Mouse (Mus musculus): ENCODE data around the gene Spib. TPM values are rescaled to one million over a fixed set of nuclear protein-coding genes. Genes with fewer than 3 reads are reported as not detected.

Gene Spib
- polyA plus RNA-seq, 1 experiment from 2014 or later, result not detected

GRCm38 (mm10) chr7:44534242-44534641 is 2.4 kb upstream of the Spib start:
- 87% methylated on average over 13 of the region's 13 CpGs for WGBS
- Histone ChIP-seq H3K9me3 (ENCODE audit: control insufficient read depth, low read depth, low read length) (no peaks in the 10 kb centered on the region), H3K4me1 (ENCODE audit: control insufficient read depth, insufficient read depth, low read length) (no peaks in the 10 kb centered on the region), H3K36me3 (ENCODE audit: control insufficient read depth, insufficient read depth, low read length) (peaks cover 33% of the 10 kb centered on the region), H3K4me2 (replicated peaks; ENCODE audit: low read depth, low read length) (no peak overlapping the region), H3K27me3 (ENCODE audit: control insufficient read depth, insufficient read depth, low read length) (no peaks in the 10 kb centered on the region), H3K4me3 (ENCODE audit: low read depth, low read length) (no peak overlapping the region), H3K27ac (ENCODE audit: low read length) (no peak overlapping the region), H3K9ac (replicated peaks; ENCODE audit: low read depth, low read length) (no peak overlapping the region)
- ATAC-seq (ENCODE audit: insufficient number of reproducible peaks, insufficient read depth, low FRiP score, low read depth), result no peak

DNA sequence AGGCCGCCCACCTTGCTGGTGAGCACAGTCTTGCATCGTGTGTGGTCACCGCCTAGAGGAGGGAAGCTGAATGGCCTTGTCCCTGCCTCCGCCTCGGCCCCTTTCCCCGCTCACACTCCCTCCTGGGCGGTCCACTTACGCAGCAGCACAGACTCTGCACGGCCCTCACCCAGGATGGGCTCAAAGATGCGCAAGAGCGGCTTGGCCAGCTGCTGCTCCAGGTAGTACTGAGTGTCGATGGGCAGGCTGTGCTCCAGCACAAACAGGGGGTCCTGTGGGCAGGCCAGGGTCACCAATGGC is 1.8 kb upstream of the Spib start:
- Histone ChIP-seq H3K4me1 (ENCODE audit: control insufficient read depth, insufficient read depth, low read length) (no peaks in the 10 kb centered on the region), H3K9ac (replicated peaks; ENCODE audit: low read depth, low read length) (no peak overlapping the region), H3K27ac (ENCODE audit: low read length) (no peak overlapping the region), H3K4me3 (ENCODE audit: low read depth, low read length) (no peak overlapping the region), H3K27me3 (ENCODE audit: control insufficient read depth, insufficient read depth, low read length) (no peaks in the 10 kb centered on the region), H3K9me3 (ENCODE audit: control insufficient read depth, low read depth, low read length) (no peaks in the 10 kb centered on the region), H3K36me3 (ENCODE audit: control insufficient read depth, insufficient read depth, low read length) (peaks cover 27% of the 10 kb centered on the region), H3K4me2 (replicated peaks; ENCODE audit: low read depth, low read length) (no peak overlapping the region)
- ATAC-seq (ENCODE audit: insufficient number of reproducible peaks, insufficient read depth, low FRiP score, low read depth), result no peak
- WGBS, result 80% methylated on average over 12 of the region's 12 CpGs

- H3K4me3 ChIP-seq (ENCODE audit: low read depth, low read length), result no peak overlapping the region
- H3K27ac ChIP-seq (ENCODE audit: low read length), result no peak overlapping the region
- 0 out of 2 replicates have a peak, but pooled peaks have one; percentile 19 for ATAC-seq (ENCODE audit: insufficient number of reproducible peaks, insufficient read depth, low FRiP score, low read depth)
- H3K36me3 ChIP-seq (ENCODE audit: control insufficient read depth, insufficient read depth, low read length), result peaks cover 23% of the 10 kb centered on the region
- no peak overlapping the region for H3K4me2 ChIP-seq (replicated peaks; ENCODE audit: low read depth, low read length)
- no peak overlapping the region for H3K9ac ChIP-seq (replicated peaks; ENCODE audit: low read depth, low read length)
- H3K4me1 ChIP-seq (ENCODE audit: control insufficient read depth, insufficient read depth, low read length), result no peaks in the 10 kb centered on the region
- no peaks in the 10 kb centered on the region for H3K27me3 ChIP-seq (ENCODE audit: control insufficient read depth, insufficient read depth, low read length)
- WGBS, result 77% methylated on average over 29 of the region's 29 CpGs
- H3K9me3 ChIP-seq (ENCODE audit: control insufficient read depth, low read depth, low read length), result no peaks in the 10 kb centered on the region
Observed at GRCm38 (mm10) chr7:44532918-44533745, 1.3 kb upstream of the Spib start.

GRCm38 (mm10) chr7:44531207-44531606 is 664 bp downstream of the Spib start:
- no peak overlapping the region for H3K4me2 ChIP-seq (replicated peaks; ENCODE audit: low read depth, low read length)
- peaks cover 12% of the 10 kb centered on the region for H3K36me3 ChIP-seq (ENCODE audit: control insufficient read depth, insufficient read depth, low read length)
- no peak for ATAC-seq (ENCODE audit: insufficient number of reproducible peaks, insufficient read depth, low FRiP score, low read depth)
- H3K4me3 ChIP-seq (ENCODE audit: low read depth, low read length), result no peak overlapping the region
- H3K27me3 ChIP-seq (ENCODE audit: control insufficient read depth, insufficient read depth, low read length), result no peaks in the 10 kb centered on the region
- no peak overlapping the region for H3K27ac ChIP-seq (ENCODE audit: low read length)
- no peak overlapping the region for H3K9ac ChIP-seq (replicated peaks; ENCODE audit: low read depth, low read length)
- no peaks in the 10 kb centered on the region for H3K4me1 ChIP-seq (ENCODE audit: control insufficient read depth, insufficient read depth, low read length)
- H3K9me3 ChIP-seq (ENCODE audit: control insufficient read depth, low read depth, low read length), result no peaks in the 10 kb centered on the region
- 44% methylated on average over 5 of the region's 5 CpGs for WGBS

- Histone ChIP-seq H3K4me2 (replicated peaks; ENCODE audit: low read depth, low read length) (no peak overlapping the region), H3K9me3 (ENCODE audit: control insufficient read depth, low read depth, low read length) (no peaks in the 10 kb centered on the region), H3K9ac (replicated peaks; ENCODE audit: low read depth, low read length) (no peak overlapping the region), H3K4me3 (ENCODE audit: low read depth, low read length) (no peak overlapping the region), H3K36me3 (ENCODE audit: control insufficient read depth, insufficient read depth, low read length) (peaks cover 11% of the 10 kb centered on the region; the same call in 1 of the 2 replicates), H3K4me1 (ENCODE audit: control insufficient read depth, insufficient read depth, low read length) (no peaks in the 10 kb centered on the region), H3K27ac (ENCODE audit: low read length) (no peak overlapping the region), H3K27me3 (ENCODE audit: control insufficient read depth, insufficient read depth, low read length) (no peaks in the 10 kb centered on the region)
- no peak for ATAC-seq (ENCODE audit: insufficient number of reproducible peaks, insufficient read depth, low FRiP score, low read depth)
- WGBS, result 75% methylated on average over 3 of the region's 3 CpGs
Observed at GRCm38 (mm10) chr7:44530507-44530906, 1.4 kb downstream of the Spib start.

GRCm38 (mm10) chr7:44529518-44529917 is 2.4 kb downstream of the Spib start:
- no peak overlapping the region for H3K27ac ChIP-seq (ENCODE audit: low read length)
- H3K4me3 ChIP-seq (ENCODE audit: low read depth, low read length), result no peak overlapping the region
- no peaks in the 10 kb centered on the region for H3K27me3 ChIP-seq (ENCODE audit: control insufficient read depth, insufficient read depth, low read length)
- H3K4me1 ChIP-seq (ENCODE audit: control insufficient read depth, insufficient read depth, low read length), result no peaks in the 10 kb centered on the region
- no peak for ATAC-seq (ENCODE audit: insufficient number of reproducible peaks, insufficient read depth, low FRiP score, low read depth)
- no peaks in the 10 kb centered on the region for H3K9me3 ChIP-seq (ENCODE audit: control insufficient read depth, low read depth, low read length)
- H3K4me2 ChIP-seq (replicated peaks; ENCODE audit: low read depth, low read length), result no peak overlapping the region
- 63% methylated on average over 5 of the region's 5 CpGs for WGBS
- peaks cover 7% of the 10 kb centered on the region; the same call in 1 of the 2 replicates for H3K36me3 ChIP-seq (ENCODE audit: control insufficient read depth, insufficient read depth, low read length)
- no peak overlapping the region for H3K9ac ChIP-seq (replicated peaks; ENCODE audit: low read depth, low read length)

DNA sequence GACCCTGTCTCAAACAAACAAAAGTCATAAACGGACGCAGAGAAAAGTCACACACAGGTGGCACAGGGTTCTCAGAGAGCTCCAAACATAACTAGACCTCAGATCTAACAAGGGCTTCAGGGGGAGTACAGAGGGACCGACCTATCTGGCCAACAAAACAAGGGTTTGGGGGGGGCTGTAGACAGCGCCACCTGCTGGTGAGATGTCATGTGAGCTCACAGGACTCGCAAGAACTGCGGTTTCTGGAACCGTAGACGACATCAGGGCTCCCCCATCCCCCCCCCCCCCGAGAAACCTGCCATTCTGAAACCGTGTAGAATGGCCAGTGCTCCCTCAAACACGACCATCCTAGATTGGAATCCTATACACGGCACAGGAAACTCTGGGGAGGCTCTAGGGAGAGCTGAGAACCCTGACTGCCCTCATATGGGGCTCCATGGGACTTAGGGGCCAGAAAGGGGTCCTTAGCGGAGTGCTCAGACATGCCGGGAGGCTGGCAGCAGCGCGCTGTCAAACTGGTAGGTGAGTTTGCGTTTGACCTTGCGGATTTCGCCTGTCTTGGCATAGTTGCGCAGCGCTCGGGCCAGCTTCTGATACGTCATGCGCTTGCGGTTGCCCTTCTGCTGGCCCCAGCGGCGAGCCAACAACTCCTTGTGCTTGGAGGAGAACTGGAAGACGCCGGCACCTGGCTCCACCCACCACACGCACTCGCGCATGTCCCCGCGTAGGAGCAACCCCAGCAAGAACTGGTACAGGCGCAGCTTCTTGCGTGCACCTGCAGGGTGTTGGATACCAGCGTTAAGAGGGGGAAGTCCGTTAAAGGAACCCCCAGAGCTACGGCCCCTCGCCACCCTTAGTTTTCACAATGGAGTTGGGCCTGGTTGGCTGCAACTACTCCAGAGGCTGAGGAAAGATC is 4.1 kb downstream of the Spib start:
- no peaks in the 10 kb centered on the region for H3K27me3 ChIP-seq (ENCODE audit: control insufficient read depth, insufficient read depth, low read length)
- H3K4me2 ChIP-seq (replicated peaks; ENCODE audit: low read depth, low read length), result peak overlapping the region; percentile 74
- ATAC-seq (ENCODE audit: insufficient number of reproducible peaks, insufficient read depth, low FRiP score, low read depth), result peak; percentile 15; the same call in 1 of the 2 replicates
- WGBS, result 5% methylated on average over 40 of the region's 40 CpGs
- H3K9me3 ChIP-seq (ENCODE audit: control insufficient read depth, low read depth, low read length), result no peaks in the 10 kb centered on the region
- H3K36me3 ChIP-seq (ENCODE audit: control insufficient read depth, insufficient read depth, low read length), result no peaks in the 10 kb centered on the region
- H3K27ac ChIP-seq (ENCODE audit: low read length), result no peak overlapping the region
- H3K9ac ChIP-seq (replicated peaks; ENCODE audit: low read depth, low read length), result 0 out of 2 replicates have a peak overlapping the region, but pooled peaks have one; percentile 18
- peak overlapping the region; percentile 29 for H3K4me3 ChIP-seq (ENCODE audit: low read depth, low read length)
- H3K4me1 ChIP-seq (ENCODE audit: control insufficient read depth, insufficient read depth, low read length), result no peaks in the 10 kb centered on the region

GRCm38 (mm10) chr7:44526414-44527154 is 5.3 kb downstream of the Spib start:
- Histone ChIP-seq H3K36me3 (ENCODE audit: control insufficient read depth, insufficient read depth, low read length) (no peaks in the 10 kb centered on the region), H3K4me1 (ENCODE audit: control insufficient read depth, insufficient read depth, low read length) (no peaks in the 10 kb centered on the region), H3K9me3 (ENCODE audit: control insufficient read depth, low read depth, low read length) (no peaks in the 10 kb centered on the region), H3K4me2 (replicated peaks; ENCODE audit: low read depth, low read length) (no peak overlapping the region), H3K9ac (replicated peaks; ENCODE audit: low read depth, low read length) (no peak overlapping the region), H3K27me3 (ENCODE audit: control insufficient read depth, insufficient read depth, low read length) (no peaks in the 10 kb centered on the region), H3K27ac (ENCODE audit: low read length) (no peak overlapping the region), H3K4me3 (ENCODE audit: low read depth, low read length) (no peak overlapping the region)
- no peak for ATAC-seq (ENCODE audit: insufficient number of reproducible peaks, insufficient read depth, low FRiP score, low read depth)
- WGBS, result 85% methylated on average over 14 of the region's 14 CpGs
